Mouse (Mus musculus): Measurements from ENCODE around the gene Enoph1.
A peak's percentile ranks its signal among the peaks of the same experiment; 100 is the strongest.

DNA sequence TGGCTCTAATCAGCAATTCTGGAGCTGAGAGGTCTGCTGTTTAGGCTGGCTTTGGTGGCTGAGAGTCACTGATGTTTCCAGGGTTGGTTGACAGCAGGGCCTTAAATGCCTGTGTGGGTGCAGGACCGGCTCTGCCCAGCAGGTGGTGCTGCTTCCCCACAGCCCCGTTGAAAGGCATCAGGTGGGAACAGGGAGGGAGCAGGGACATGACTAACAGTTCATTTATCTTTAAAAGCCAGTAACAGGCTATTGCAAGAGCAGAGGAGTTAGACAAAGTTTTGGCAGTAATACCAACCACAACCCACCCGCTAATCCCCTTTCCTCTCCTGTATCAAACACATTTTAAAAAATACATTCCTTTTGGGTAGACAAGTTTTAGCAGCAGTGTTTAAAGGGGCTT, 30.5 kb downstream of the Enoph1 start:
- TF ChIP-seq CTCF (IDR thresholded peaks at IDR 0.05; ENCODE audit: extremely low read depth, insufficient read depth, low read length) (peak; percentile 95), POLR2A (IDR thresholded peaks at IDR 0.05; ENCODE audit: extremely low read depth, insufficient read depth, low read length) (no peak)
